Mouse (Mus musculus): ENCODE results near the gene Olfr582.

Gene Olfr582

DNA sequence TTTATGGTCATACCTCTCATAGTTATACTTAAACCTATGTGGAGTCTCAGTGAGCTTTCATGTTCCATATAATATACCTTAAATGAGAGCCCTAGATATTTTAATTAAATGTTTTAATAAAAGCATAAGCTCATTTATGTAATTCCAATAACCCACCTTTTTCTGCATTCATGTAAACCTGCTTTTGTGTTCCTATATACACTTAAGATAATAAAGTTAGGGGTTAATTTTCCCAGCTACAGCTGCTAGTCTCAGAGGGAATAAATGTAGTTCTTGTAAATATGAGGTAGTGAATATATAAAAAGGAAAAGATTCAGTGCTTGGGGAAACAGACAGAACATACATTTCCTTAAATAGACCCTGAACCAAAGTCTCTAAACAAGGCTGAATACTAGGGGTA is at the start of gene Olfr582:
Olfr582 (plus strand) TSS at position 301 of the 400 bp plus-strand sequence.
- DNase-seq (ENCODE audit: low spot score in 2 of 2), result no peak

DNA sequence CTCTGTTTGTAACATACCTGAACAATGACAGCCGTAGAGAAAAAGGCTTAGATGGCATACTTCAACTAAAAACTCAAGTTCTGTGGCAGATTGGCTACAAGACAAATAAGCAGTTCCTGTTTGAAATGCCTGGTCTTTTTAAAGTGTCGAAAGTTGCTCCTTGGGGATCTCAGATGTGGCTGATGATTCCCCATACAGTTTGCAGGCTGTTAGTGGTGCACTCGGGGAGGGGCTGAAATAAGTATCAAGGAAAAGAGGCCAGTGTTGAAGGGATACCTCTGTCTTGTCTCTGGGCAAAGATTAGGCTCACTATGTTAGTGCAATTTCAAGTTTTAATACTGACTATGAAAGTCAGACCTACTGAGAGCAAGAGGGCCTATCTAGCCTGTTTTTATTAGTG is 48.6 kb upstream of the Olfr582 start, which contains the start of gene Olfr578:
Olfr578 (minus strand) TSS at position 101 of the 400 bp plus-strand sequence.
- DNase-seq (ENCODE audit: low spot score in 2 of 2), result no peak

DNA sequence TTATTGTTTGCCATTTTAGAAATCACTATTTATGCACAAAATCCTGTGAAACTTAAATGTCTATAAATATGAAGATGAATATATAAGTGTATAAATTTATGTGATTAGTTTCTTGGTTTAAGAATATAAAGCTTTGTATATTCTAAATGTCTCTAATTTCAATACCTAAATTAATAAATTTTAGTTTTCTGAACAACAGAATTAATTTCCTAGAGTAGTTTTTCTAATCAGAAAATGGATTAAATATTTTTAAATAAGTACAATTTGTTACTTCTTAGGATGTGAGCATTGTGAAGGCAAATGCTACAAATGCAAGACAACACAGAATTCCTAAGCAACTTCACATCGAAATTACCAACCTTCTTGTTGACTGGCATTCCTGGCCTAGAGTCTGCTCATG is 13.2 kb downstream of the Olfr582 start, which contains the start of gene Olfr583:
Olfr583 (plus strand) TSS at position 301 of the 400 bp plus-strand sequence.
- DNase-seq (ENCODE audit: low spot score in 2 of 2), result no peak

DNA sequence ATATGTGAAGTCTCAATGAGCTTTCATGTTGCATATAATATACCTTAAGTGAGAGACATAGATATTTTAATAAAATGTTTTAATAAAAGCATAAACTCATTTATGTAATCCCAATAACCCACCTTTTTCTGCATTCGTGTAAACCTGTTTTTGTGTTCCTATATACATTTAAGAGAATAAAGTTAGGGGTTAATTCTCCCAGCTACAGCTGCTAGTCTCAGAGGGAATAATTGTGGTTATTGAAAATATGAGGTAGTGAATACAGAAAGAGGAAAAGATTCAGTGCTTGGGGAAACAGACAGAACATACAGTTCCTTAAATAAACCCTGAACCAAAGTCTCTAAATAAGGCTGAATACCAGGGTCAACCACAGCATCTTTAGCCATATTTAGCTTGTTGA is 43.8 kb downstream of the Olfr582 start, which contains the start of gene Olfr584:
Olfr584 (plus strand) TSS at position 301 of the 400 bp plus-strand sequence.
- DNase-seq (ENCODE audit: low spot score in 2 of 2), result no peak

Measured in right cerebral cortex, adult 2 months (tissue).